Mouse (Mus musculus) liver, embryonic 14.5 days (tissue): Measurements from ENCODE around the gene Mrps6.

Experiments used
- CTCF ChIP-seq: IDR thresholded peaks from 2 replicates; pipeline ENCODE4 v1.5.1; 2016; ENCODE audit warnings: antibody characterized with exemption, low read depth, control low read depth
- EP300 ChIP-seq: IDR thresholded peaks from 2 replicates; pipeline ENCODE4 v1.6.1; 2016; ENCODE audit warnings: antibody characterized with exemption, low read depth

GRCm38 (mm10) chr16:92022494-92023283 is 35.4 kb upstream of the Mrps6 start:
- TF ChIP-seq CTCF: no peak
- TF ChIP-seq EP300: no peak
